Mouse (Mus musculus) layer of hippocampus, adult 9-11 months (tissue): ENCODE data around the gene Tcte1.
A peak's percentile ranks its signal among the peaks of the same experiment; 100 is the strongest.

ENCODE experiments used
- DNase-seq: peaks from one replicate; pipeline ENCODE4 v3.0.0; 2022

The Tcte1 gene

GRCm38 (mm10) chr17:45566360-45567161 is 43.3 kb downstream of the Tcte1 start:
- no peak for DNase-seq

GRCm38 (mm10) chr17:45567162-45567601 is 43.9 kb downstream of the Tcte1 start:
- DNase-seq: no peak

- DNase-seq: no peak
These were observed 45.8 kb downstream of the Tcte1 start for GRCm38 (mm10) chr17:45568990-45569389.

- DNase-seq: no peak
These were observed 46.8 kb downstream of the Tcte1 start for GRCm38 (mm10) chr17:45569999-45570398.

- DNase-seq: peak; percentile 84
These were observed 49.2 kb downstream of the Tcte1 start for GRCm38 (mm10) chr17:45572103-45573086.

GRCm38 (mm10) chr17:45573087-45573779 is 50.0 kb downstream of the Tcte1 start, which contains the start of gene Hsp90ab1:
Gene Hsp90ab1 (minus strand): TSS chr17:45573271.
- peak; percentile 98 for DNase-seq

GRCm38 (mm10) chr17:45573780-45574123 is 50.5 kb downstream of the Tcte1 start:
- peak; percentile 96 for DNase-seq

- DNase-seq: peak; percentile 93
These were observed 51.0 kb downstream of the Tcte1 start for GRCm38 (mm10) chr17:45574129-45574761.

GRCm38 (mm10) chr17:45575123-45575897 is 52.1 kb downstream of the Tcte1 start:
- DNase-seq: no peak

GRCm38 (mm10) chr17:45578242-45578641 is 55.0 kb downstream of the Tcte1 start:
- DNase-seq: no peak

GRCm38 (mm10) chr17:45578843-45579242 is 55.6 kb downstream of the Tcte1 start:
- no peak for DNase-seq

GRCm38 (mm10) chr17:45579554-45579953 is 56.3 kb downstream of the Tcte1 start:
- no peak for DNase-seq

GRCm38 (mm10) chr17:45580958-45581477 is 57.8 kb downstream of the Tcte1 start:
- no peak for DNase-seq

GRCm38 (mm10) chr17:45581567-45581983 is 58.3 kb downstream of the Tcte1 start:
- peak; percentile 62 for DNase-seq

GRCm38 (mm10) chr17:45582188-45582587 is 59.0 kb downstream of the Tcte1 start:
- no peak for DNase-seq

GRCm38 (mm10) chr17:45582715-45583355 is 59.6 kb downstream of the Tcte1 start:
- DNase-seq: no peak

GRCm38 (mm10) chr17:45584096-45584896 is 61.1 kb downstream of the Tcte1 start:
- peak; percentile 77 for DNase-seq

GRCm38 (mm10) chr17:45584939-45585678 is 61.9 kb downstream of the Tcte1 start:
- peak; percentile 70 for DNase-seq
